Mouse (Mus musculus): Measurements from ENCODE around the gene Vps53. TPM values are rescaled to one million over a fixed set of nuclear protein-coding genes. Genes with fewer than 3 reads are reported as not detected.

Gene Vps53
- total RNA-seq, 2 experiments from 2014 or later = 20.8 to 23.6 TPM

DNA sequence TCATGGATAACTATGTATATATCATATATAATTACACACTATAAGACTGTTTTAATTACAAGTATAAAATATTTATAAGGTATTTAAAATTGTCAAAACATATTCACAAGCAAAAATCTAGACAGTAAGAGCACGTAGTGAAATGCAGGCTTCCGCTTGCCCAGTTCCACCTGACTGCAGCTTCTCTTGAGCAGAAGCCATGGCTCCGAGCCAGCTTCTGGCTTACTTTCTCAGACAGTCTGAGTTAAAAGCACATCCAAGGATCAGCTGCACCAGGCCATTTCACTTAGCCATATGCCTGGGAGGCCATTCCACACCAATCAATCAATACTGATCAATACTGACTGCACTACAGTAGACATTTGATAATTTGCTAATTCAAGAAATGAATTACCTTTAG is 10.5 kb downstream of the Vps53 start:
- DNase-seq (ENCODE audit: low spot score) = no peak

DNA sequence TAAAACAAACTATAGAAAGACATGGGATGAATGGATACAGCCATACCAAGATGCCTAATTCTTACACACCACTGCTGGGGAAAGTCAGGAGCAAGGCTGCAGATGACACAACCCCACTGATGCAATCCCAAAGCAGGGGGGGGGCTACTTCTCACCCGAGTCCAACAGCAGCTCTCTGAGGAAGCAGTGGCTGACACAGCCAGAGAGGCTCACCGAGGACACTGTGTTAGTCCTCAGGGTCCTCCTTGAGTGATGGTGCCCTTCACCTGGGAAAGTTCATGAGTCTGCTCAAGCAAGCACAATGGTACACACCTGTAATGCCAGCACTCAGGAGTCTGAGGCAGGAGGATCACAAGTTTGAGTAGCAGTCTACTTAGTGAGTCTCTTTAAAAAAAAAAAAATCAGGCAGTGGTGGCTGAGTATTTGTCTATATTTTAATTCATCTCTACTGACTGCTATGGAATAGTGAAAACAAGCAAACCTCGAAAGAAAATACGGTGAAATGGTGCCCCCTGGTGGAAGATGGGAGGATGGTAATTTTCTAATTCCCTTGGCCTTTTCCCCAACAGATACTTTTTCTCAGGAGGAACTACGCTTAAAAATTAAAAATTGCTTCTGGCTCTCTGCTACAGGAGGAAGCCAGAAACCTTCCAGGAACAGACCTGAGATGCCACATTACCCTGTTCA is 12.2 kb downstream of the Vps53 start:
- DNase-seq (ENCODE audit: low spot score) = peak; percentile 76

DNA sequence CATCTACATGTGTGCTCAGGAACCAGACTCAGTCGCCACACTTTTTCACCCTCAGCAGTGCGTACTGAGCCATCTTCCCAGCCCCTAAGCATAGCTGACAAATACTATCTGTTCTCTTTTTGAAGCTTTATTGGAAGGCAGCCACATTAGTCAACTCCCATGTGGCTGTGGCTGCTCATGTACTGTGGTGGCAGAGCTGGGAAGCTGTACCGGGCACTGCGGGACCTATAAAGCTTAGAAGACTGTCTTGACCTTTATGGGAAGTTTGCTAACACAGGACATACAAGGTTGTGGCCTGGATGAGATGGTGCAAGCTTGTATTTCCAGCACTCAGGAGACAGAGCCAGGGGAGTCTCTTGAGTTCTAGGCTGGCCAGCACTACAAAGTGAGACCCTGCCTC is 12.8 kb downstream of the Vps53 start:
- DNase-seq (ENCODE audit: low spot score) = no peak

DNA sequence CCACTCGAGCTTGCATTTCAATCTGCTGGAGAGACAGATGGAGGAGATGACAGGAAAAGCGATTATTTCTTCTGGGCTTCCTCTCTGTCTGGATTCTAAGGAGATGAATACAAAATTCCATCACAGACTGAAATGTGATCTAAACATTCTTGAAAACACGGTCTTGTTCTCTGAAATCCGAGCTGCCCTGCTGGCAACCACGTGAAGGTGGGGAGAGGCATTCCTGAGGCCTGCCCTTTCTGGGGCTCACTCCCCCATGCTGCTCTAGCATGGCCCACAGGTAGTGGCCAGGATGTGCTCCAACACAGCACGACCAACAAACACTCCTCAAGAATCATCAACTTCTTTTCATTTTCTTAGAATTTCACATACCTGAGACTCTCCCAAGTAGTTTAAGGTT is 19.2 kb downstream of the Vps53 start:
- no peak for DNase-seq (ENCODE audit: low spot score)

GRCm38 (mm10) chr11:76158375-76158774 is 21.1 kb downstream of the Vps53 start:
- no peak for DNase-seq (ENCODE audit: low spot score)

DNA sequence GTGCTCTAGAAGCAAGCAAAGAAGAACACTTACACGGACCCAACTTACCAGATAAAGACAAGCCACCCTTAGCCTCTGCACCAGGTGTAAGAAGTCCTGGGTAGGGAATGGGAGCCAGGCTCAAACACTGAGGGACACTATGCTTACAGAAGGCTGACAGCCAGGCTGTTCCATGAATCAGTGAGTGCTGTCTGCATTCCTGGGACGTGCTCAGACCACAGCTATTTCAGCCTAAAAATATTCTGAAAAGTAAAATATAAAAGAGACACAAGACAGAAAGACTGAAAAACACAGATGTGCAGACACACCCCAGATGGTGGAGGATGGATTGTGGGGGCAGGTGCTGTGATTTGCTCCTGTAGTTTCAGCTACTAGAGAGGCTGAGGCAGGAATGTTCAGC is 24.6 kb downstream of the Vps53 start:
- no peak for DNase-seq (ENCODE audit: low spot score)

- DNase-seq (ENCODE audit: low spot score) = no peak
Measured at GRCm38 (mm10) chr11:76154200-76154599, 25.2 kb downstream of the Vps53 start.

DNA sequence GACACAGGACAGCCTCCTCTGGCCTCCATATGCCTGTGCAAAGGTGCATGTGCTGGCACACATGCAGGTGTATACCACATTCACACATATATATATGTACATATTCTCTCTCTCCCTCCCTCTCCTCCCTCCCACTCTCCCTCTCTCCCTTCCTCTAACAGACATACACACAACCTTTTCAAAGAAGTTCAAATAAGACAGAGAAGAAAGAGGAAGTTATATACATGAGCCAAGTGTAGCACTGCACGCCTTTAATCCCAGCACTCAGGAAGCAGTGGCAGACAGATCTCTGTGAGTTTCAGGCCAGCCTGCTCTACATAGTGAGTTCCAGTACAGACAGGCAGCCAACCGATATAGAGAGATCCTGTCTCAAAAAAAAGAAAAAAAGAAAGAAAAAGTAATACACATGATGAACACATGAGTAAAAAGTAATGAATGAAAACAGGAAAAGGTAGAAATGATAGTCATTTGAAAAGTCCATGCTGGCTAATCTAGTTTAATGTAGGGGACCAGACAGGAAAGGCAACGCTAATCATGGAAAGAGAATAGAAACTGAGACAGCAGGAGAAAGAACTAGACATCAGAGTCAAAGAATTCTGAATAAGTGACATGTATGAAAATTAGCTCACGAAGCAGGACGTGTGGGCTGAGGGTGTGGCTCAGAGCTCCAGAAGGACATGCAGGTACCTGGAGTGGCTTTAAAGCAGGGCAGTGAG is 26.1 kb downstream of the Vps53 start:
- no peak for DNase-seq (ENCODE audit: low spot score)

DNA sequence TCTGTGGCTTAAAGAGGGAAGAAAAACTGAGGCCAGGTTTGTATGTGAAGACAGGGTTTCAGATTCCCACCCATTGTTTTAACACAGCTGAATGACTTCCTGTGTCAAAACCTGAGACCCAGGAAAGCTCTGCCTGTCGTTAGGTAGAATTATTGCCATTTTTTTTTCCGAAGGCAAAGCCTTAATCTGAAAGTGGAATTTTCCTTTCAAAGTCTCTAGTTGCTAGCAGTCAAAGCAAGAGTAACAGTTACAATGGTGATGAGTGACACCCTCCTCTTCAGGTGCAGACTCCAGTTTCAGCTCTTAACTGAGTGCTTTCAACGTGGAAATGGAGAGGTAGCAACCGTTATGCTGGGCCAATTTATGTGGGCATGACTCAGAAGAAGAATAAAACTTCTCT is 28.5 kb downstream of the Vps53 start:
- DNase-seq (ENCODE audit: low spot score) = no peak

DNA sequence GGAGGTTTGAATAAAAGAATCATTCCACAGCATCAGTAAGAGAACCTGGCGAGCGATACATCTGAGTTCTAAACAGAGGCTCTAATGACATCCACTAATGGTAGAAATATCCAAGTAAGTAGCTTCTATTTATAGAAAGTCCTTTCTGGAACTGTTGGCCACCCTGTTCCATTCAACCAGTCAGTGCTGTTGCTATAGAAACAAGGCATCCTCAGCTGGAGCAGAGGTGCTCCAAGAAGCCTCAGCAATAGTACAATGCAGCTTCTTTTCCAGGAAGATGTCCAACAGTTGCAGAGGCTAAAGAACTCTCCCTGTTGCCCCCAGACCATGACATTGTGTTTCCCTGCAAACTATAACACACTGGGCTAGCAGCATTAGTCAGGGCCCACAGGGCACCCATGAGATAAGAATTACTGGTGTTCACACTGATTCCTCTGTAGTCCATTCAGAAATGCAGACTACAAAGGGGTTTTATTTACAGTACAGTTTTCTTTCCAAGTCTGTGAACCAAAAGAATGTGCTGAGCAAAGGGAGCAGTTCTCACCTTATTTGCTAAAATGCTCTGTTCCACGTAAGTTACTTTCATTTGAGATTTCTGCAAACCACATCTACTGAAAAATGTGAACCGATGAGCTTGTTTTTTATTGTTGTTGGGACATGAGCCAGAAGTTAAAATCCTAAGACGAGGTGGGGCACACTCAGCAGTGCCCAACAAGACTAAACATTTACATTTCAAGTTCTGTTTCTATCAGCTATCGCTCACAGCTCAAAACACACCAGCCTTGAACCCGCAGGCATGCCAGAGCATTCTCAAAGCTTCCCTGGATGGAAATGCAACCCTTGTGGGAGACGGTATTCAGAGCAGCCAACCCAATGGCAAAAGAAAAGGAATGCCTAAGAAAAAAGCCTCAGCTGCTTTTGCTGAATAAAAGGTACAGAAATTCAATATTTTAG is 31.1 kb downstream of the Vps53 start:
- DNase-seq (ENCODE audit: low spot score) = no peak

- DNase-seq (ENCODE audit: low spot score) = no peak
Measured at GRCm38 (mm10) chr11:76146187-76147010, 33.0 kb downstream of the Vps53 start.

DNA sequence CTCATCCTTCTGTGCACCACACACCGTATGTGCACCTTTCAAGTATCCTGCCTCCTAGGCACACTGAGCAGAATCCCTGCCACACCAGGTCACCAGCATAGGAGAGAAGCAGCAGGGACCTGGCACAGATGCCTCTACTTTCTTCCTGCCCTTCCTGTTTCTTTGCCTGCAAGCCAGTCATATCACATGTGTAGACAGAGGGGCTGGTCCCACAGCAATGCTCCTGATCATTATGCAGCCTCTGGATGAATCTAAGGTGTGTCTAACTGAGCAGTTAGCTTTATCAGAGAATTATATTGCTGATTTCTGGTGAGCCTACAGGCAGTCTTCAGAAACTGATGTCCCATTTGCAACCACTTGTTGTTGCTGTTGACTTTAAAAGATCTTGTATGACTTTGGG is 34.3 kb downstream of the Vps53 start:
- DNase-seq (ENCODE audit: low spot score) = no peak

- DNase-seq (ENCODE audit: low spot score) = no peak
Measured at GRCm38 (mm10) chr11:76144386-76144785, 35.1 kb downstream of the Vps53 start.

DNA sequence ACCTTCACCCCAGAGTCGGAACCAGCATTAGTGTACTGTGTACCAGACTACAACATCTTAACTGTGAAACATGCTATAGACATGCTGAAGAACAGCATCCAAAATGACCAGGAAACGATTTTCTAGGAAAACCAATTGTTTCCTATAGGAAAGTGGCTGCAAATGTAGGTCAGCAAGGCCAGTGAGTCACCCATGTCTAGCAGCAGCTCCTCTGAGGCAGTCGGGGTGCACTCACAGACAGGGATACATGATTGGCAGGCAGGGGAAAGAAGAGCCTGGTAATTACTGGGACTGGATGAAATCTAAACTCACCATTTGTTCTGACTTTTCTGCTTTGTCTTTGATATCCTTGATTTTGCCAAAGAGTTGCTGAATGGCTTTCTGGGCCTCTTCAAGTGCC is 41.5 kb downstream of the Vps53 start:
- DNase-seq (ENCODE audit: low spot score) = no peak

DNA sequence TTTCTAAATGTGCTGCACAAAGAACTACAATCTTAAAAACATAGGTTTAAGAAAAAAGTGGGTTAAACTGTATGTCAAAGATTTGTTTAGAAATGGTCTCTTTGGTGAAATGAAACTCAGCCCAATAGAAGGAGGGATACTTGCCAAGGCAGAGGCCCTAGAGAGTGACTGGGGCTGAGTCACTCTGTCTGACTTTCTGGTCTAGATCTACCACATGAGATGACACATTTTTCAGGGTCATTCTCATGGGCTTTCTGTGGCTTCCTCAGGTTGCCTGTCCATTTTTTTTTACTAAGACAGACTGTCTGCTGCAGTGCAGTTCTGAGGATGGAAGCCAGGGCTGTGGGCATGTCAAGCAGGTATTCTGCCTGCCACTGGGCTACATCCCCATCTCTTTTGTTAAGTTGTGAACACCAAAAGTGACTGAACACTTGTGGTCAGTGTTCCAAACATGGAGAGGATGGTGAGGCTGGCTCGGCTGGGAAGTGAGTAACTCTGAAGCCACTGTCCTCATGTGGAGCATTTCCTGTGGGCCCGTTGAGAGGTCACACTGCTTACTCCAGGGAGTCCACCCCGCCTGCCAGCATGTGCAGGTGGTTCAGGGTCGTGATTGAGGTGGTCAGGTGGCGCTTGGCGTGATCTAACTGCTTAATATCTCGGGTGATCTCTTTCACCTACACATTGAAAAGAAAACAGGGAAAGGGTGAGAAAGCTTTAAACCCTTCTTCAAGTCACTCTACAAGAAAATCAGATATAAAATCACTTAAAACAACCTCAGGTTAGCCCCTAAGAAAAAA is 43.6 kb downstream of the Vps53 start:
- DNase-seq (ENCODE audit: low spot score) = no peak

DNA sequence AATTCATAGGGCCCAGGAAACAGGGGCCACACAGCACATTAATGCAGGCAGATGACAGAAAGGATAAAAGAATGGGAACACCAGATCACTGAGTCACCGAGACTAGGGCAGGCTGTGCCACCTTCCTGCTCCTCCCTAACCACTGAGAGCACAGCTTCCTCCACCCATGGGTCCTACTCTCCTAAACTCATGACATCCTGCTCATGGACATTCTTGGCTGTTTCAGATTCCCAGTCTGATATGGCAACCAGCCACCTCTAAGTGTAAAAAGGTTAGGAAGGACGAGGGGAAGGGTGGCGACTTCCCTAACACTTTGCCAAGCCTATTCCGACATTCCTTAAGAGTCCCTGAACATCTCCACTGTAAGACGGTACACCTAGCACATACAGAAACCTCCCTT is 48.6 kb downstream of the Vps53 start:
- peak; percentile 26 for DNase-seq (ENCODE audit: low spot score)

- peak; percentile 28 for DNase-seq (ENCODE audit: low spot score)
Measured at GRCm38 (mm10) chr11:76125386-76125785, 54.1 kb downstream of the Vps53 start.

DNA sequence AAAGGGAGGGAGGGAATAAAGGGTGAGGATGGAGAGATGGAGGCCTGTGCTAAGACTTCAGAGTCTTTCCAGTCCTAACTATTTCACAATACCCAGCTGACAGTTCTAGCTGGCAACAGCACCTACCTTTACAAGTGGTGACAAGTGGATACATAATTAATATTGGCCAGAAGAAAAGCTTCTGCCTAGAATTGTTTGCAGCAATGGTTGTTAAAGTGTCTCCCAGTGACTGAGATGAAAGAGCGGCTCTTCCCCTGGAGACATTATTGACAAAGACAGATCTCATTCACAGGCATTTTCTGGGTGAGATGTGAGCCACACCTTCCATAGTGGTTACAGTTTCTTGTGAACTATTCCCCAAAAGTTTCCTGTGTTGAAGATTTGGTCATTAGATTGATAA is 55.9 kb downstream of the Vps53 start:
- no peak for DNase-seq (ENCODE audit: low spot score)

DNA sequence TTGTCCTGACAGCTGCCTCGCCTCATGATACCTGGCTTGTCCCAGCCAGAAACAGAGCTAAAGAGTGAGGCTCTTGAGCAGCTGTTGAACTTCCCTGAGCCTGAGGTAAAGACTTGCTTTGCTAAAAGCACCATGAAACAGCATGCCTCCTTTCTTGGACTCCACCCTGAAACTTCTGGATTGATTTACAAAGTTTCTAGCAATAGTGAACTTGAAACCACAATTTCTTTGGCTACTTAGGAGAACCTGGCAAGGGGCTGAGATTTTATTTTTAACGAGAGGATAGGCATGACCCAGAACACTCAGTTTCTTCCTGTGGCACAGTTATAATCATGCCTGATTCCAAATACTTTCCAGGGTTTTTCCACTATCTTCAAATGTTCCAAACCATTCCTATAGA is 56.9 kb downstream of the Vps53 start:
- peak; percentile 47 for DNase-seq (ENCODE audit: low spot score)

GRCm38 (mm10) chr11:76121086-76121485 is 58.4 kb downstream of the Vps53 start:
- DNase-seq (ENCODE audit: low spot score) = no peak

All from gastrocnemius, adult 18-20 months (tissue).